Mouse (Mus musculus): ENCODE results near the gene Chmp2a. TPM values are rescaled to one million over a fixed set of nuclear protein-coding genes. Genes with fewer than 3 reads are reported as not detected.

The Chmp2a gene
- total RNA-seq, 2 experiments from 2014 or later = 129 to 130 TPM

DNA sequence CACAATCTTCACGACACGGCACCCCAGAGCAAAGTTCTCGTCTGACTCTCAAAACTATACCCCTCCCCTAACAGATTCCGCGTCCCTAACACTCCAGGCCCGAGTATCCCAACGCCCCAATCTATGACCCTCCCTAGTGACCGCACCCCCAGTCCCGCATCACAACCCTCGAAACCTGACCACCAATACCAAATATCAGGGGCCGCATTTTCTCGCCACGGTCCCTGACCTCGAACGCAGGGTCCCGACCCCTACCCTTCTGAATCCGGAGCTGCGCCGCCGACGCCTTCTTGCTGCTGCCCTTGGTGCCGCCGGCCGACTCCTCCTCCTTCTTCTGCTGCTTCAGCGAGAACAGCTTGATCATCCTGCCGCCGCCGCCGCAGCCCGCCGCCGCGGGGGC lies 2.8 kb upstream of the Chmp2a start:
- DNase-seq = no peak
- intact Hi-C loops (cut with DNase I) = no loop called here

DNA sequence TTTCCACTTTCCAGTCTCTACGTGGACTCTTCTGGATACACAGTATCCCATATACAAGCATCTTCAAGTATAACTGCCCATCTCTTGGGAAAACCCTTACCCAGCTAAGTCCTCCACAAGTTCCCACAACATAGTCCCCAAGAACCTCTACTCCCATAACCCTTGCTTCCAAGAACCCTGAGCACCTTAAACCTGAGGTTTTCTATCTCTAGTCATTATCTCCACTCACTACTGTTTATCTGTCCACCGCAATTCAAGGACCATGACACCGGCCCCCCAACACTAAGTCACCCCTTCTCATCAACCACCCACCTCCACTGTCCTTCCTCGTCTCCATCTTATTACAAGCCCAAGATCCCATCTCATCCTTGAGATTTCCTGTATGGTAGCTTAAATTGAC lies 2.2 kb upstream of the Chmp2a start:
- DNase-seq = no peak
- intact Hi-C loops (cut with DNase I) = no loop called here

DNA sequence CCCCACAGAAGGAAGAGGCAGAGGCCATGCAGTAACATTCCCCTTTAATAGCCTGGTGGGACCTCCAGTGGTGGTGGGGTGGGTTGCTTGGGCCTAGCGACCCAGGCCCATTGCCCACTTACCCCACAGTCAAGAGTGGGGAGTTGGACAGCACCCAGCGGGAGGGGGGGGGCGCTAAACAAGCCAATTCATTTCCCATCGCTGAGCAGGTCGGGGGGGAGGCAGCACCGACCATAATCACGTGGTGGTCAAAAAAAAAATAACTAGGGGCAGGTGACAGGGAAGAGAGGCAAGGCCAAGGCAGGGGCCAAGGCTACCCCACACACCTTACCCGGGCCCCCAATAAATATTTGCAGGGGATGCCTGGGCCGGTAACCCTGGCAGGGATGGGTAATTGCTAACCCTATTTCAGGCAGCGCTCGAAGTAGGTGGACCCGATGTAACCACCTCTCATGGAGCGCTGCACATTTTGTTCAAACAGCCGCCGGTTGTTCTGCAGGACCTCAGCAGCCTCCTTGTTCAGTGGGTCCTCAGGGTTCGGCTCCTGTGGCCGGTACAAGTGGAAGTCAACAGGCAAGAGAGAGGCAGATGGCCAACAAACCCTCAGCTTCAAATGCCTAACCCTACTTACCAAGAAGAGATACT lies 726 bp upstream of the Chmp2a start:
- no peak for DNase-seq
- intact Hi-C loops (cut with DNase I) = no loop called here

DNA sequence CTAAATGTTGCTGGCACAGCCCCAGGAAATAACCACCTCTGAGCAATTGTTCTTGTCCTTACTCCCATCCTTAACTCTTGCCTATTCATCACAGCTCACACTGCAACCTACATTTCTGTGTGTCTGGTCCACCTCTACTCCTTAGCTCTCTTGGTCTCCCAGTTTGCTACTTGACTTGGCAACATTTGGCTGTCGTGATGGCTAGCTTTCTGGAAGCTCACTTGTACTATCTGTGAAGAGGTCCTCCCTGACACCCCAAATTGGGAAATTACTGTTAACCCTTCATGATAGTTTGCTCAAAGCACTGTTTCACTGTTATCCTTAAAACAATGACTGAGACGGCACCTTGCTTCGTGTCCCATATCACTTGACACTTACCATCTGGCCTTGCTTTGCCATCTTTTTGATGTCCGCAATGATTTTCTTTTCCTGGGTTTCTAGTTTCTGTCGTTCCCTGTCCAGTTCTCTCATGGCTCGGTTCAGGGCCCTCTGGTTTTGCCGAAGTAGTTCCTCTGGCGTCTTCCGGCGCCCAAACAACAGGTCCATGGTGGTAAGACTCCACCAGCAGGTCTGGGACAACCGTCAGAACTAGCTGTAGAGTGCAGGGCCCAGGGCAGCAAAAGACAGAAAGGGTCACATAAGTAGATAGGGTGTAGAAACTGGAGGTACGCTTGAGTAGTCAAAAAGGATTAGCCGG lies 1.0 kb downstream of the Chmp2a start:
- intact Hi-C loops (cut with DNase I) = loop anchor here (1.0 kb wide), 1 partner anchor 8 kb away; no protein-coding TSS in a partner anchor
- no peak for DNase-seq

DNA sequence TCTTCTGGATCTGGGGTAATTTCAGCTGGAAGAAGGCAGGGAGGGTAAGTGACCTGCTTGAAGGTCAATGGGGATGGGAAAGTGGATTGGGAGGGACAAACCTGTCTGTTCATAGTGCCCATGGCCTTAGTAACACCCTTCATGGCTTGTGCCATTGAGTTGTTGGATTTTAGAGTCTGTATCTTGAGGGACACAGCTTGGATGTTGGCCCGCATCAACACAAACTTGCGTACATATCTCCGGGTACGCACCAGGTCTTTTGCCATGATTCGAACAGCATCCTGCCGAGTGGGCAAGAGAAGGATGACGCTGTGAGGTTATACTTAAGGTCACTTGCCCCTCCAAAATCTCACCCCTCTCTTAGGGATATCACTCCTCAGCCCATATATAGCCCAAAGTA lies 2.1 kb downstream of the Chmp2a start:
- intact Hi-C loops (cut with DNase I) = no loop called here
- DNase-seq = no peak

DNA sequence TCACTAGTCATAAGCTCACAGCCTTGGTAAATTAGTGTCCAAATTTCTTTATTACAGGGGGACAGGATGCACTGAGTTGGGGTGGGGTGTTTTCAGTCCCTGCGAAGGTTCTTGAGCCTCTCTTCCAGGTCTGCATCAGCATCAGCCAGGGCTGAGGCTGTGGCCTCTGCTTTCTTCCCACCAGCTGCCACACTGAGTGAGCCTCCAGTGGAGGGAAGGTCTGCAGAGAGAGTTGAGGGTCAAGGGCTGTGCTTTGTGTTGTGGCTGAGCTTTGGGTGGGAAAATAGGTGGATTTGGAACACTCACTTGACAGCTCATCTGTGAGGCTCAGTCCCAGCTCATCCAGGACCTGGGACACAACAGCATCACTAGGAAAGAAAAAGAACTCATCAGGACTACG lies 2.6 kb downstream of the Chmp2a start:
- intact Hi-C loops (cut with DNase I) = no loop called here
- DNase-seq = no peak

DNA sequence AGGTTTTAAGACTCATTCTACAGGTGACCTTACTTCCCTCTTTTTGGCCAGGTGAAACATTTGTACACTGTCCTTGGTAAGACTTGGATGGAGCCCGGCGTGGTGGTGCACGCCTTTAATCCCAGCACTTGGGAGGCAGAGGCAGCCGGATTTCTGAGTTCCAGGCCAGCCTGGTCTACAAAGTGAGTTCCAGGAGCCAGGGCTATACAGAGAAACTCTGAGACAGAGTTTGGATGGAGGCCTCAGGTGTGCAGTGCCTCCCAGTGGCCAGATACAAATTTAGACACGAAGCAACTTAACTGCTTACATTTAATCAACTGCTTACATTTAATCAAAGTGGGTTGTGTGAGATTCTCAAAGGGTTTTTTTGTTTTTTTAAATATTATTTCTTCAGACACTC lies 3.5 kb downstream of the Chmp2a start:
- no peak for DNase-seq
- intact Hi-C loops (cut with DNase I) = no loop called here

DNA sequence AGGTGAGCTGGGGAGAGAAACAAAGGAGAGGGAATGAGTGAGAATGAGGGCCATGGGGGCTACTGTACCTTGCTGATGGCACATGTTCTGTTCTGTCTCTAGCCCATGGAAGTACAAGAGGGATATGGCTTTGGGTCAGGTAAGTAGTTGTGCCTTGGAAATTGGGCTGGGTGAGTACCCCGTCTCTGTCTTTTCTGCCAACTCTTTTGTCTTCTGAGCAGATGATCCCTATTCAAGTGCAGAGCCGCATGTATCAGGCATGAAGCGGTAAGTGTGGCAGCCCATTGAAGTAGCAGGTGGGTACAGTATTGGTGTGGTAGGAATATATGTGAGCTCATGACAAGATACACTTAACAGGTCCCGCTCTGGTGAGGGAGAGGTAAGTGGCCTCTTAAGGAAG lies 5.6 kb downstream of the Chmp2a start:
- intact Hi-C loops (cut with DNase I) = no loop called here
- DNase-seq = no peak

DNA sequence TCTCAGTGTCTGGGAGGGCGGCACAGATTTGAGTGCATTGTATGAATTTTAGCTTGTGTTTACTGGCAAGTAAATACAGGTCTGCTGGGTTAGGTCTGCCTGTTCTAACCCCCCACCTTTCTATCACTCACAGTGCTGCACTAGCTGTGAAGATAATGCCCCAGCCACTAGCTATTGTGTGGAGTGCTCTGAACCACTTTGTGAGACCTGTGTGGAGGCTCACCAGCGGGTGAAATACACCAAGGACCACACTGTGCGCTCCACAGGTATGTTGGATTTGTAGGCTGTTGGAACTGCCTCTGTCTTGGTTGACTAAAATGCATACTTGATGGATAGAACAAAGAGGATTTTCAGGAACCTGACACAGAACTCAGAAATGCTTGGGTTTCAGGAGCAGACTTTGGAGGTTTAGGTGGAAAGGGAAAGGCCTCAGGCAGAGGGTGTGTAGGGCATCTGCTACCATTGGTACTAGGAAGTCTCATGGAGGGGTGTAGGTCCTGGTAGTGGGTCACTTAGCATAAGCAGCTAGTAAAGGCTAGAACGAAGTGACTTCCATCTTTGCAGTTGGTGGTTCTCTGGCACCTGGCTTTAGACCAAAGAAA lies 9.0 kb downstream of the Chmp2a start:
- no peak for DNase-seq
- intact Hi-C loops (cut with DNase I) = loop anchor here (1.0 kb wide), 1 partner anchor 8 kb away; no protein-coding TSS in a partner anchor

DNA sequence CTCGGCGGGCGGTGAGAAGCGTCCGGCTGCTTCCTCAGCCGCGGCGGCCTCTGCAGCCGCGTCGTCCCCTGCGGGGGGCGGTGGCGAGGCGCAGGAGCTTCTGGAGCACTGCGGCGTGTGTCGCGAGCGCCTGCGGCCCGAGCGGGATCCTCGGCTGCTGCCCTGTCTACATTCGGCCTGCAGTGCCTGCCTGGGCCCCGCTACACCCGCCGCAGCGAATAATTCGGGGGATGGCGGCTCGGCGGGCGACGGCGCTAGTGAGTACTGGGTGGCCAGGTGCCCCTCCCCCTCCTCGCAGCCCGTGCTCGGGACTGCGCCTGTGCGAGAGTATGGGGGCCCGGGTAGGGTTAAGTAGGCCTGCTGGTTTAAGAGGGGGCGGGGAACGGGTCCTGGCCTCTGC lies 9.8 kb downstream of the Chmp2a start:
- intact Hi-C loops (cut with DNase I) = loop anchor here (1.0 kb wide), 1 partner anchor 8 kb away; no protein-coding TSS in a partner anchor
- peak; percentile 73 to 82 for DNase-seq

DNA sequence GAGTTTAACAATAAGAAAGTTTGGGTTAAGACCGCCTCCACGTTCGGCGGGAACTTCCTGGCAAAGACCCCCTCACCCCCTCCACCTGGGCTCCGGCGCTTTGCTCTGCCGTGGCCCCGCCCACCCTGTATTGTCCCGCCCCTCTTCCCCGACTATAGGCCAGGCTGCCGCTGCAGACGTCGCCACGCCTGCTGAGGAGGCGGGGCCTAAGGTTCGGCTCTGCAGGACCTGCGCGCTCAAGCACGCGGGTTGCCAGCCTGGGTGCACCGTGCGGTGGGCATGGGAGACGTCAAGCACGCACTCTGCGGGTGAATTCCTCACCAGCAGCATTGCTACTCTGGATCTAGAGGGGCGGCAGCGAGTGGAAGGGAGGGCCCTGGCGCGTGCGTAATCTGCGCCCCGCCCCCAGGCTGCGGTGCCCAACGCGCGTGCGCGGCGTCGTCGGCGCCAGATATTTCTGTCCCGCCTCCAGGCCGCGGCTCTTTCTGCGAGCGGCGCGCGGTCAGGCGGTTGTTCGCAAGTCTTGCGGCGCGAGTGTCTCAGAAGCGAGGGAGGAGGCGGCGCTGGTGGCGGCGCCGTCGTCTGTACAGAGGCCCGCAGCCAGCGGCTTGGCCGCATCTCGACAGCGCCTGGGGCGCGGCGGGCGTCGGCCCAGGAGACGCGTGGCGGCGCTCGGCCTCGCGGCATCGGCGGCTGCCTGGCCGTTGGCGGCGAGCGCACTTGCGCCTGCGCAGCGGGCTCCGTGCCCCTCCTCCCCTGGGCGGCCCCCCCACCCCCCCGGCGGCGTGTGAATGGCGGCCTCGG lies 10.5 kb downstream of the Chmp2a start:
- peak; percentile 95 to 97 for DNase-seq
- intact Hi-C loops (cut with DNase I) = no loop called here

DNA sequence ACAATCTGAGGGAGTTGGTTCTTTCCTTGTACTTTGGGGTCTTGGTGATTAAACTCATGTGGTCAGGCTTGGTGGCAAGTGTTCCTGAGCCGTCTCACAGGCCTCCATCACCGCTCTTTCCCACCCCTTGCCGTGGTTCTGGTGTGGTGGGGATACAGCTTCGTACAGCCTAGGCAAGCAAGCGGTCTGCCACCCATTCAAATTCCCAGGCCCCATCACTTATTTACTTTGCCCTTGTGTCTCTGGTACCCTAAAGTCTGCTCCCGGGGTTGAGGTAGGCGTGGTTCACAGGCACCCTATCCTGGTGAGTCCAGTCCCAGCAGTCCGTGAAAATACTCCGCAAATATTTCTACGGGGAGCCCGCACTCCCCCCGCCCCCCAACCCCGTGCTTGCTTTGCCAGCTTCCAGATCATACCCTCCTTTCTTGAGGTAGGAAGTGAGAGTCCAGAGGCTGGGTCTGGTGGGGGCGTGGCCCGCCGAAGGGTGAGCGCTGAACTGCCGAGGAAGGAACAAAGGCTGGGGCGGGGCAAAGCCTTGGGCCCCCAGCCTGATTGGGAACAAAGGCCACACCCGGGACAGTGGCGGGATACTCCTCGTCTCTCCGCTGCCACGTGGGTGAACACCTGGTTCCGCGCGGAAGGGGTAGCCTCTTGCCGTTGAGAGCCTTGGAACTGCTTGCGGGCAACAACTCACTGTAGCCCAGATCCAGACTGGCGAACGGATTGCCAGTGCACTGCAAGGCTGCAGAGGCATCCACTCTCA lies 11.7 kb downstream of the Chmp2a start:
- DNase-seq = peak; percentile 66 to 72
- intact Hi-C loops (cut with DNase I) = no loop called here

DNA sequence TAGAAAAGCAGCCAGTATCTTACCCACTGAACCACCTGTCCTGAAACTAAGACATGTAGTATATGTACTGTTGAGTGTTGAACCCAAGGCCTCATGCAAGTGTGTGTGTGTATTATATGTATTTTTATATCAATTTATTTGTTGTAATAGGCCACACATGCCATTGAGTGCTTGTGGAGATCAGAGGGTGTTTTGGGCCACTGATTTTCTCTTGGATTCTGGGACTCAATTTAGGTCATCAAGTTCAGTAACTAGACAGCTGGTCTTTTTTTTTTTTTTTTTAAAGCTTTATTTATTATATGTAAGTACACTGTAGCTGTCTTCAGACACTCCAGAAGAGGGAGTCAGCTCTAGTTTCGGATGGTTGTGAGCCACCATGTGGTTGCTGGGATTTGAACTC lies 19.4 kb downstream of the Chmp2a start:
- intact Hi-C loops (cut with DNase I) = no loop called here
- DNase-seq = no peak

DNA sequence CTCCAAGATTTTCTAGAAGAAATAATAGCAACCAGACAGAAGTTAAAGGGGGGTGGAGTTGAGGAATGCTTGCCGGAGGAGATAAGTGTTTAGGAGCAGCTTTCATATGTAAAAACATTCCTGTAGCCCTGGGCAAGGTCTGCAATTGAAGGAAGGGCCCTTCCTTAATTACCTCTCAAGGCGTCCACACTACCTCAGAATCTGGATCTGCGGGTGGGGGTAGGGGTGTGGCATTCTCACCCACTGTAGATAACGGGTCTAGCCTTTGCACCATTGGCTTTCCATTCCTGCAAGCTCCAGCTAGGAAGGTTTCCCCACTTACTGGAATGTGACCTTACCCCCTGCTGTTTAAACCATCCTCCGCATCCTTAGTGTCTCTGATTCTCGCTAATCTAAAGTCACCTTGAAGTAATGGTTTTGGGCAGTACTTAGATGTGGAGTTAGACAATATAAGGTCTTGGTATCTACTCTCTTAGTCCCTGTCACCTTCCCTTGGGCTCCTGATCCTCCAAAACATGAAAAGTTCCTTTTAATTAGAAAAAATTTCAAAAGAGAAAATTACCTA lies 20.2 kb downstream of the Chmp2a start:
- no peak for DNase-seq
- intact Hi-C loops (cut with DNase I) = no loop called here

DNA sequence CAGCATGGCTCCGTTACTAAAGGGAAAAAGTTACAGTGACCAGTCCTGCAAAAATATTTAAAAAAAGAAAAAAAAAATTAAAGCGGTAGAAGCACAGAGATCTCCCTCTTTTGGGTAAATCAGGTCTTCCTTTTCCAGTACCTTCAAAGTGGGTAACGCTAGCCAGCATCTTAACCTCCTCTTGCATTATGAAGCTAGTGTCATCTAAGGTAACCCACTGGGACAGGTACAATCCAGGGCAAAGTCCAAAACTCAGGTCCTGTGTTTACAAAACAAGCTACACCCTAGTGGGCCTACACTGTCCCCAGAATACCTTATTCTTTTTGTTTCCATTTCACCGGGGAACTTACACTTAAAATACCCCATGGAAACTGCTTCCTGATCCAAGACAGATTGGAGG lies 20.9 kb downstream of the Chmp2a start:
- intact Hi-C loops (cut with DNase I) = no loop called here
- no peak for DNase-seq

DNA sequence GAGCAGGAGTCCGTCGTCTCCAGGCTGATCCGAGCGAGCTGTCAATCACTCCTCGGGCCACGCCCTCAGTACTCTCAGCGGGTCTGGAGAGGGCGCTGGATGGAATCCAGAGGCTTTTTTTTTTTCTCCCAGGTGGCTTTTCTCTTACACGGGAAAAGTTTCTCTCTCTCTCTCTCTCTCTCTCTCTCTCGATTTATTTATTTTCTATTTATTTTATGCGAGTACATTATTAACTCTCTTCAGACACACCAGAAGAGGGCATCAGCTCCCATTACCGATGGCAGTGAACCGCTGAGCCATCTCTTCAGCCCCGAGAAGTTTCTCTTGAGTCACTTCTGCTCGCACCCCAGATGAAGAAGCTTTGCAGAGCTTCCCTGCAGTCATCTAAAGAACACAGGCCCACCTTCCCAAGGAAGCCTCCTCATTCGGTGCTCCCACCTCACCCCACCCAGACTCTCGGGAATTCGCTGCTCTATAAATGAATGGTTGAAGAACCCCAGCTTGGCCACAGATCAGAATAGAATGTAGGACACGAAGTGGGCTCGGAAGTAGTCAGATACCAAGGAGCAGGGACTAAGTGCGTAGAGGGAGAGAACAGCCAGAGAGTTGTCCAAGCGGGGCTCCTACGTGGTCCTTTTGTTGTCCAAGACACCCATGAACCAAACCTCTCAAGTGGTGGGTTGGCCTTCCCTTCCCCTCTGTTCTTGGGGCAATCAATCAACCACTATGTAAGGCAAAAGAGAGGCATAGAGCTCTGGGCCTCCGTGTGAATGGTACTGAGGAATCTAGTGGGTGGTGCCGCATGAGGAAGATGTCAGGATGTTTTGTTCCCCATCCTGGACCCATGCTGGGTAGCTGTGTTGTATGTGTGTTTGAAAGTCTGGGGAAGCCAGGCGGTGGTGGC lies 24.4 kb downstream of the Chmp2a start, which contains the start of gene Zbtb45:
Gene Zbtb45, minus strand, starts transcription at position 30 of the 904 bp plus-strand sequence.
- intact Hi-C loops (cut with DNase I) = no loop called here
- no peak for DNase-seq

DNA sequence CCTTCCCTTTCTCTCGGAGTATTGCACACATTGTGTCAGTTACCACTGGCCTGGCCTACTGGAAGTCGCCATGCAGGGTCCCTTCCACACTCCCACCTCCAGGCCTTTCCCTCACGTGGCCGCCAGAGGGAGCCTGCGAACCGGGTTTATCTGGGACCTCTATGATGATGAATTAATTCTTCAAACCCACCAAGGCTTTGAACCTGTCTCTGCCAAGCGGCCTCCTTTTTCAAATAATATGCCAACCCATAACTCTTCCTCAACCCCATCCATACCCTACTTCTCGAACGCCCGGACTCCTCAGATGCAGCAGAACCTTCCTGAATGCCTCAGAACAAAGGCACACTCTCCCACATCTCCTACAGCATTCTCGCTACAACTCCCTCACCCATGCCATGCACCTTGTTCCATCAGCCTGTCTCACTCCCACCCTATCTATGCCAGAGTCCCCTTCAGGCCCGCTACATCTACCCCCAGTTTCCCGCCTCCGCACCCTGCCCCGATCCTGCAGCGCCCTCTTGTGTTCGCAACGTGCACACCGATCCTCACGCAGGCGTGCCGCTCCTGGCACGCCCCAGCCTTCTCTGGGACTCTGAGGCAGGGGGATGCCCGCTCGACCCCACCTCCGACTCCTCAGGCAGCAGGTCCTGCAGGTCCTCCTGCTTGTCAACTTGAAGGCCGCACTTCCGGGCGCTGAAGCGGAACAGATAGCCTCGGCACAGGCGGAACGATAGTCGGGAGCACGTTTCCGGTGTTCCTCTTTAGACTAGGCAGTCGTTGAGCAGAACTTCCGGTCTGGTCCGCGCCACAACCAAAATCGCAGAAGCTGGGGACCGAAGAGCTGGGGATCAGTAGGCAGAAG lies 25.2 kb downstream of the Chmp2a start:
- intact Hi-C loops (cut with DNase I) = loop anchor here (1.0 to 2.0 kb wide), 3 partner anchors 31 to 99 kb away; no protein-coding TSS in a partner anchor
- DNase-seq = peak; percentile 88 to 94

All from heart, postnatal 14 days (tissue).